Mouse (Mus musculus) A20 (cell line): ENCODE measurements around the gene Ncoa6.
"Not testable (repeated sequence)": the region's sequence is repeated elsewhere in the genome, so short reads cannot be mapped to it uniquely, and the experiment has no call there.

Experiments
- DNase-seq: peaks from one replicate; pipeline ENCODE4 v3.0.0-alpha.2; 2011; ENCODE audit warnings: low read depth, low spot score

Gene Ncoa6

DNA sequence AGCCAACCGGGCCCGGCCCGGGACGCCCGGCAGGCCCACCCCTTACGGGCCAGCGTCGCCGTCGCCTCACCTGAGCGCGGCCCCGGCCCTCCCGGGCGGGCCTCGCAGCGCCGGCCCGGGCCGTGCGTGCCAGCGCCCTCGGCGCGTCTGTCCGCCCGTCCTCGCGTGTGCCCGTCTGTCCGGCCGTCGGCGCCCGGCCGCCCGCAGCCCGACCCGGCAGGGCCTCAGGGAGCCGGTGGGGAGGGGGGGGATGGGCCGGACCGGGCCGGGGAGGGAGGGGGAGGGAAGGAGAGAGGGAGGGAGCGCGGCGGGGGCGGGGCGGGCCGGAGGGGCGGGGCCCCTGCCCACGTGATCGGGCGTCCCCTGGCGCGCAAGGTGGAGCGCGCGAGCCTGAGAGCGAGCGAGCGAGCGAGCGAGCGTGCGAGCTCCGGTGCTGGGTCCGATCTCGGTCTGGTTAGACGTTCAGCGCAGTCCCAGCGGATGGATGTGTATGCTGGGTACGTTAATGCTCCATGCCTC lies at the start of gene Ncoa6:
Ncoa6 (minus strand) TSS at position 325 of the 519 bp plus-strand sequence.
- DNase-seq: peak; percentile 84

DNA sequence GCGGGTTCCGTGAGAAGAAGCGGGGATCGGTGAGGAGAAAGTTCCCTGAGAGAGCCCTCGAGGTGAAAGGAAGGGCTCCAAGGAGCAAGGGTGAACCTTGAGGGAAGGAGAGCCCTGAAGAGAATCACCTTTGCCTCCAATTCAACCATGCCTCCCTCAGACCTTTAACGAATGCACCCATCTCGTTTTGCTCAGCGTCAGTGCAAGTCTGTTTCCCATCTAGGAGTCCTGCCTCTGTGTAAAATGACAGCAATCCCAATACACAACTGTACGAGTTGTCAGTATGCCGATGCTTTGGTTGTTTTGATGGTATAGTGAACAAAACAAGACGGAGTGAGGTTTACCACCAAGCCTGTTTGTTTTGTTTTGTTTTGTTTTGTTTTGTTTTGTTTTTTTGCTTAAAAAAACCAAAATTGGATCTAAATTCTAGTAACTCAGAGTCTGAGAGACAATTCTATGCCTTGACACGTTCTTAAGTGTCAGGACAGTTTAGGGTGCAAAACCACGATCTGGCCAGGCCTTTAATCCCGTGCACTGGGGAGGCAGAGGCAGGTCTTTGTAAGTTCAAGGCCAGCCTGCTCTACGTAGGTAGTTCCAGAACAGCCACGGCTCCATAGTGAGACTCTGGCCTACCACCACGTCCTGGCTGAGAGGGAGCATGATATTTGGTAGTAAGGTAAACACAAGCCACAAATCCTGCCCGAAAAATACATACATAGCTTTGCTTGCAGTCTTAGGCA lies 45.0 kb upstream of the Ncoa6 start:
- no peak for DNase-seq

DNA sequence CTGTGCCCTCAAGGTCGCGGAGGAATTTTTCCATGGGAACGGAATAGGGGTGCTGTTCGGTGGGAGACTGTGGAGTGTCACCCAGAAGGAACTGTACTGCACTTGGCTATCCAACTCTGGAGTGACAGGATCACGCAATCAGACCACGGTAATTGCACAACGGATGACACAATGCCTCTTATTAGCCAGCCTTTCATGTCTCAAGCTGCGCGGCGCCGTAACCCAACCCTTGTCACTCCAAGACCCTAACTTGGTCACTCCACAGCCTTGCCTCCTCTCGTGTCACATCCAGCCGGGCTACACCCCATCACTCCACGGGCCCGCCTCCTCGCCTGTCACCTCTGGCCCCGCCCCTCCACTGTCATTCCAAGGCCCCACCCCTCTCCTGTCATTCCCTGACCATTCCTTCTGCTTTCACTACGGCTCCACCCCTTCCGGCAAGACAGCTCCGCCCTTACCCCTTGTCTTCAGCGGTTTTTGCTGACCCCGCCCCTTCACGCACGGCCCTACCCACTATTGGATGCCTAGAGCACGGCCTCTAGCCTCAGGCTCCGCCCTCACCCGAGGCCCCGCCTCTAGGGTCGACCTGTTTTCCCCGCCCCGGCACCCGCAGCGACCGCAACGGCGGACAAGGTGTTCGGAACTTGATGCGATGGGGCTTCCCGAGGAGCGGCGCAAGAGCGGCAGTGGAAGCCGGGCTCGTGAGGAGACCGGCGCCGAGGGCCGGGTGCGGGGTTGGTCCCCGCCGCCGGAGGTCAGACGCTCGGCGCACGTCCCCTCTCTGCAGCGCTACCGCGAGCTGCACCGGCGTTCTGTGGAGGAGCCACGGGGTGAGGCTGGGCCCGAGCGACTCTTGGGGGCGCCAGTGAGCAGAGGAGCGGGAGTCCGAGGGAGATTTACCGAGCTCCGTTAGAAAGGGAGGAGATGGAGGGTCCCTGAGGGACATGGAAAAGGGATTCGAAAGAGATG lies 44.0 kb upstream of the Ncoa6 start, which contains the start of the genes Acss2 and Ggt7:
Acss2 (plus strand) TSS at position 494 of the 969 bp plus-strand sequence.
Ggt7 (minus strand) TSS at position 783 of the 969 bp plus-strand sequence.
- peak; percentile 99 for DNase-seq

DNA sequence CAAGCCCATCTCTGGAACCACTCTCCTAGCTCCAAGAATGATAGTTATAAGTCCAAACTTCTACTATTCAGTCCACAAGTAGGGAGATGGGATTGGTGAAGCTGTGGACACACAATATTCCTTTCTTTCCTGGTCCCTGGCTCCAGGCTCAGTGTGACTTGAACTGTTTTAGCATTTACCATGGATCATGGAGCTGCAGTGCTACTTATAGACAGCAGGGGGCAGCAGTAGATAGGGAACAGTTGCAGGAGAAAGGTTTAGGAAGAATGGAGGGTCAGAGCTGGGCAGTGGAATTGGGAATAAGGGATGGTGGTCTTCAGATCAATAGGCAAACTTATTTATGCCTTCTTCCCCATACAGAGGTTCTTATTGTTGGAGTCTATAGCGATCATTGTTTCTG lies 42.2 kb upstream of the Ncoa6 start:
- DNase-seq: peak; percentile 39

DNA sequence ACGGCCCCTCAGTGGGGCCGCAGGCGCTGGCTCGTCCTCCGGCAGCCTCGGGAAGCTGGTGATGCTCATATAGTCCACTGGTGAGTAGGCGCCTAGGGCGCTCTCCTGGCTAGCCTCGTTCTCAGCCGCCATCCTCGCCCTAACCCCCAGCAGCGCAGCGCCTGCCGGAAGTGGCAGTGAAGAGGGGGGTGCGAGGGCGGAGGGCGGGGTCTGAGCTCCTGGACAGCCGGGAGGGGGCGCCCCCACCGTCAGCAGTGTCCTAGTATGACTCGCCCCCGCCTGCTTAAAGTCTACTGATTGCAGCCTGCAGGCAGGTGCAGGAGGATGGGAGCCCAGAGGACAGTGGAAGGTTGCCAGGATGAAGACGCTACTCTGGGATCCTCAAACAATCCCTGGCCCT lies 41.0 kb upstream of the Ncoa6 start:
- DNase-seq: peak; percentile 70

DNA sequence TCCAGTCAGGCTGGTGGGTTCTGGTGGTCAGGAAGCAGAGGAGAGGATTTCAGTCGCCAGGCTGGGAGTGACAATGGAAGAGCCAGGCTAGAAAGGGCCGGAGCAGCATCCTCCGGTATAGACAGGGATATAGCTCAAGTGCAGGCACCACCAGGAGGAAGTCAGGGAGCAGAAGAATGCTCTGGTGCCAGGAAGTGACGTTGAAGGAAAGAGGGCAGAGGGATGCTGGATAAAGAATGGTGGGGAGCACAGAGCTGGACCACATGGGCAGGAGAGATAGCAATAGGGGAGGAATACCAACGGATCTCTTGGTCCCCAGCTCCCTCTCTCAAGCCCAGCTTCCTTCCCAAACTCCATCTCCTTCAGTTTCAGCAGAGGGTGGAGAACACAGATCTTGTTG lies 39.8 kb upstream of the Ncoa6 start:
- DNase-seq: no peak

DNA sequence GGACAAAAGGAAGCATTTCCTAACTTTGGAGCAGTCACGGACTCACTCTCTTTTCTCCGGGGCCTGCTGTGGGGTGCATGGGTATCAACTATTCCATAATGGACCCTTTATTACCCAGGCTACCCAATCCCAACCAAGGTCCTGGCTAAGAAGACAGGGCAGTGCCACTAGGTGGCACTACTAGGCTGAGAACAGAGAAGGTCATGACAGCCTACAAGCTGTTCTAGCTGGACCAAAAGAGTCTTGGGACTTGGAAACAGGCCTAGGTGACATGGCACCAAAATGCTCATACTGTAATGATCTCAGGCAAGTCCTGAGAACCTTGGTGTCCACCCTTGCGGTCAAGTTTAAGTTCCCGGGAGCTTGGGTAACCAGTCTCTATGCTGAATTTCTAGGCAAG lies 38.8 kb upstream of the Ncoa6 start:
- peak; percentile 69 for DNase-seq

DNA sequence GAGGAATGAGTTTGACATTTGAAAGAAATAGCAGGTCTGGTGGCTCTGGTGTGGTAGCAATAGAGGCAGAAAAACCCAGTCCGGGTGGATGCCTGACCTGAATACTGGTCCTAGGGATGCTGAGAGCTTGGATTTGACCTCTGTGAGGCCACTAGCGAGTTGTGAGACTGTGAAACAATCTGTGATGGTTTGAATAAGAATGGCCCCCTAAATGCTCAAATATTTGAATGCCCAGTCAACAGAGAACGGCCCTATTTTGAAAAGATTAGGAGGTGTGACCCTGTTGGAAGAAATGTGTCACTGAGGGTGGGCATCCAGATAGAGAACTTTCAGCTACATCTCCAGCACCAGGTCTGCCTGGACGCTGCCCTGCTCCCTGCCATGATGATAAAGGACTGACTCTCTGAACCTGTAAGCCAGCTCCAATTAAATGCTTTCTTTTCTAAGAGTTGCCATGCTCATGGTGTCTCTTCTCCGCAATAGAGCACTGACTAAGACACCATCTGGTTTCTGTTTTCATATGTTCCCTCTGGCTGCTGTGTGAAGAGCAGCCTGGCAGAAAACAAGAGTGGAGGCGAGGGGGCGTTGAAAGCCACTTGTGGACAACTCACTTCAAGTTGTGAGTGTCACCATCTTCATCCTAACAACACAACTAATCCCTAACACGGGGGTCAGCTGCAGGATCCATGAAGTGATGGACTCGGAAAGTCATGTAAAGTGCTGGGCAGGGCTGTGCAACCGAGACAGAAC lies 34.2 kb upstream of the Ncoa6 start:
- no peak for DNase-seq

DNA sequence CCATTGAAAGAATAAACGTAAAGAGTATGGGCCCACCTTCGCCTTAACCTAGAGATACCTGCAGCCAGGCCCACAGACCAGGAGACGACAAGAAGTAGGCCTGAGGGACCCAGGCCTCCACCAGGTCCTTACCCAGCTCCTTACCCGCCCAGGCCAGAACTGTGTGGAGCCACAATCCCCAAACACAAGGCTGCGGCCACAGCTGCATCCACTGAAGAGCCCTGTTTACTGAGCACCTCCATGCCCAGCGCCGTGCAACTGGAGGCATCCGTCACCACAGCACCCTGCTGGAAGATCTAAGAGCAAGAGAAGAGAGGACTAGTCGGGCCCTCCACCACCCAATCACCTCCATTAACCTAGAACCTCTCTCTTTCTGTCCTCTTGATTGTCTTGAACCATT lies 32.1 kb upstream of the Ncoa6 start:
- DNase-seq: no peak

DNA sequence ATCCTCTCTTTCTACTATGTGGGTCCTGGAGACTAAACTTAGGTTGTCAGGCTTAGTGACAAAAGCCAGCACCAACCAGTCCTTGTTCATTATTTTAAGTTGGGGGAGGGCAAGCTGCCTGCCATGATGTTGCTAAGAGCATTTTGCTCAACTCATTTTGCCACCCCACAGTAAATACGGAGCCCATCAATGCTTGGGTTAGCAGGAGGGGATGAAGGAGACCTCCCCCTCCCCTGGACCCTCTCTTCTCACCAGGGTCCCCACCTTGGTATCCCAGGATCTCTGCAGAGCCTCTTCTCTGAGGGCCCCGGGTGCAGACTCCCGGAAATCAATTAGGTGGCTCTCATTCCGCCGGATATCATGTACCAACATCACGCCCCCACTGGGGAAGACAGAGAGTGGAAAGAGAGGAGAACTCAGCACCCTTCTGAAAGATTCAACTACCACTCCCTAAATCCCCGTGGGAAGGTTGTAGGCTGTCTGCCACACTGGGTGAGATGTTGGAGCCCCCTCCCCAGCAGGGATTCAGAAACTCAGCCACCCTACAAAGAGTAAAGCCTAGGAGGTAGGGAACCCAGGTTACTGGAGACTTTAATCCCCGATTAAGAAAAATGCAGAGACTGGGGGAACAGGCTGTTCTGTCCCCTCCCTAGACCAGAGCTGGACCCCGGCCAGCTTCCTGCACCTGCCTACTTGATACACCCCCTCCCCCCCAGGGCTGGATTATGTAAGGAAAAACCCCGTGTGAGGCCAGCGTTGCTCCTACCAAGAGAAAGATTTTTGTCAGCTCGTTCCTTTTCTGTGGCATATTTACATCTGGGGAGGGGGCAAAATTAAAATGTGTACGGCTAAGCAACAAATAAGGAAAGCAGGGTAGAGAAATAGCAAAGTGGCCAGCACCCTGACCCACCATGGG lies 31.0 kb upstream of the Ncoa6 start:
- DNase-seq: no peak

DNA sequence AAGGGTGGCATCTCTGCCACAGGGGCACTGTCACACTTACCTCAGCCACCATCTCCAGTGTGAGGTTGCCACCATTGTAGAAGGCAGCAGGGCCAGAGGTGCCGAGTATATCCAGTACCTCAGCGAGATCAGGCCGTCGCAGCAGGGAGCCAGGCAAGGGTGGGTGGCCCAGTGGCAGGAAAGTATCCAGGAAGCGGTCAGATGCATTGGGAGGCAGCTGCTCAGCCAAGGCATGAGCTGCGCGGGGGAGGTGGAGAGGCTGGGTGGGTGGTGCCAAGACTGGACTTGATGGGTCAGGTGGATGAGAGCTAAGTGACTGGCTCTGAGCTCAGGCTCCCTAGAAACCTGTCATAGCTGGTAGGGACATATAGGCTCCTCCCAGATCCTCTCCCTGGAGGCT lies 28.9 kb upstream of the Ncoa6 start:
- no peak for DNase-seq

DNA sequence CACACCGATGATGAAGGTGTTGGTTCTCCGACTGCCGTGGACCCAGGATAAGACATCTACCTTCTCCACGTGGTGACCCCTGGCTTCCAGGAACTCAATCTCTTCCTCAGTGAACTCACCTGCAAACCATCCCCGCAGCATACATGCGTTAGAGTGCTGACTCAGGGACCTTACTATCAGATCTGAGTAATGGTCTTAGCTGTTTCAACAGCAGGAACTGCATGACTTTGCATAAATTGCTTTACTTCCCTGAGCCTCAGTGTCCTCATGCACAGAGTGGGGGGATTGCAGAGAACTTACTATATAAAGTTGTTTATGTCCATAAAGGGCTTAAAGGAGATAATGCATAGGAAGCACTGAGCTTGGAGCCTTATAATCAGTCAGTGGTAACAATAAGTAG lies 17.3 kb upstream of the Ncoa6 start:
- no peak for DNase-seq

DNA sequence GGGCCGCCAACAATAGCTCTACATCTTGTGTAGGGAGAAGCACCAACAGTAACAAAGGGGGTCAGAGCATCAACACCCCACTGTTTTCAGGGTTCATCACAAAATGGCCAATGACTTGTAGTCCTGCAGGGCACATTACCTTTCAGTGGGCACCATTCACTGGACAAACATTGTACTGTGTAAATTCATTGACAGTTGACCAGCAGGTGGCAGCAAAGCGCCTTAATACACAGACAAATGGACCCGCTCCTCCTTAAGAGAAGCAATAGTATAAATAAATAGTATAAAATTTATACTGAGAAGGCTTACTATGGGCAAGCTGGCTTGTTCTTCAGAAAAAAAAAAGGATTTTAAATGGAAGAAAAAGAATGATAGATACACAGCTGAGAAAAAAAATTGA lies 8.3 kb upstream of the Ncoa6 start:
- DNase-seq: peak; percentile 81

DNA sequence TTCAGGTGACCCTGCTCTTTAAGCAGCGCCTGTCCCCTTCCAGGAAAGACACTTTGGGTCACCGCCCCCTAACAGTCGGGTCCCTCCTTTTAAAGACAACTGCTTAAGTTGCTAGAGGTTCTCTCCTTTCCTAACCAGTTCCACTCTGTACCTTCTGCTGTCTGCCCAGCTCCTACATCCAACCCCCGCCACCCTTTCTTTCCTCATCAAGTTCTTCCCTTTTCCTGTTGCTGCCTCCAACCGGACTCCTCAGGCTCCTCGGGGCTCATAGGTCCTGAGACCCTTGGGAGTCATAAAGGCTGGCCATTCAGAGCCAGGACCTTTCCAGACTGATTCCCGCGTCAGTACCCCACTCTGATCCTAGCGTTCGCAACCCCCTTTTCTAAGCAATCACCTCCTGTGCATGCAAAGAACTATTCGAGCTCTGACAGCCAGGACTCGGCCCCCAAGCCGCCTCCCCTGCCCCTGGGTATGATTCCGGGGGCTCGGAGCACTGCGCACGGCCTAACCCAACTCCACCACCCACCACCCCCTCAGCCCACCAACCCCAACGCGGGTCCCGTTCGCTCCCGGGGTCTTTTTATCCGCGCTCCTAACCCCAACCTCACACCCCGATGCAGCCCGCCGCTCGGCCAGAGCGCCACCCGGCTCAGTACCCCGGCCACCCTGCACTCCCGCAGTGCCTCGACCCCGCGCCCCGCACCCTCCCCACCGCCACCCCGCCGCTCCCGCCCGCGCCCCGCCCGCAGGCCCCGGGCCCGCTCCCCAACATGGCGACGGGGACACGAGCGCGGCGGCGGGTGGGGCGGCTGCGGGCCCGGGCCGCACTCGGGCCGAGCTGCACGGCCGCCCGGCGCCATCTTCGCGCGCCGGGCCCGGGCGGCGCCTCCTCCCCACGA lies 774 bp downstream of the Ncoa6 start:
- DNase-seq: peak; percentile 53

DNA sequence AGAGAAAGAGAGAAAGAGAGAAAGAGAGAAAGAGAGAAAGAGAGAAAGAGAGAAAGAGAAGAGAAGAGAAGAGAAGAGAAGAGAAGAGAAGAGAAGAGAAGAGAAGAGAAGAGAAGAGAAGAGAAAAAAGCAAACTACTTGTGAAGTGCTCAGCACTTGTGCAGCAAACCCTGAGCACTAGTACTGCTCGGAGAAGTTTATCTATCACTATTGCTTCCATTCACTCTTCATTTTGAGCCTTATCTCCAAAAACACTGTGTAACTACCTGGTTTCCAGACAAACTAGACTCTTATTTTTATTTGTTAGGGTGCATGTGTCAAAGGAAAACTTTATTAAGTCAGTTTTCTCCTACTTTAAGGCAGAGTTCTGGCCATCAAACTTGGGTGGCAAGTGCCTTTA lies 6.8 kb downstream of the Ncoa6 start:
- no peak for DNase-seq

DNA sequence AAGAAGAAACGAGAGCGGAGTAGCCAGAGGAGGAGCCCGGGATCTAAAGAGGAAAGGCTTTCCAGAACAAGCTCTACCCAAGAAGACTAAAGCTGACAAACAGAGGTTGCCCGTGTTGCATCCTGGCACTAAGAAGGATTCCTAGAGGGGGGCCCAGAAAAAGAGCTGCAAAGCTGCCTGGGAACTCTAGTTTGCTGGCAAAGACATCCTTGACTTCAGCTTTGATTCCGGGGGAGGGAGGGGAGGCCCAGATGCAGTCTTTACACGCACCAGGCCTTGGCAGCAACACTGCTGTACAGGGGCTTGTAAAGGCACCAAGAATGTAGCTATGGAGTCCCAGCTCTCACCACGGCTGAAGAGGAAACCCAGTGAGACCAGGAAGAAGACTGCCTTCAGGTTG lies 20.1 kb downstream of the Ncoa6 start:
- no peak for DNase-seq

DNA sequence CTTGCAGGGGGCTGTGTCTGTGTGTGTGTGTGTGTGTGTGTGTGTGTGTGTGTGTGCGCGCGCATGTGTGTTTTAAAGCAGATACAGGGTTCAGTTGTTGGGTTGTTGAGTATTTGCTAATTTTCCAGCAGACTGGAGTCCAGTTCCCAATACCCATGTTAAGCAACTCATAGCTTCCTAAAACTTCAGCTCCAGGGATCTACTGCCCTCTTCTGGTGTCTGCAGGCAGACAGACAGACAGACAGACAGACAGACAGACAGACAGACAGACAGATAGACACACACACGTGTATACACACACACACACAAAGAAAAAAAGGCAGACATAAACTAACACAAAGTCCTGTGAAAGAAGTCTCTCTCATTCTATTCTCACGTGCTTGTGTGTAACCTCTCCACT lies 22.4 kb downstream of the Ncoa6 start:
- DNase-seq: no peak

DNA sequence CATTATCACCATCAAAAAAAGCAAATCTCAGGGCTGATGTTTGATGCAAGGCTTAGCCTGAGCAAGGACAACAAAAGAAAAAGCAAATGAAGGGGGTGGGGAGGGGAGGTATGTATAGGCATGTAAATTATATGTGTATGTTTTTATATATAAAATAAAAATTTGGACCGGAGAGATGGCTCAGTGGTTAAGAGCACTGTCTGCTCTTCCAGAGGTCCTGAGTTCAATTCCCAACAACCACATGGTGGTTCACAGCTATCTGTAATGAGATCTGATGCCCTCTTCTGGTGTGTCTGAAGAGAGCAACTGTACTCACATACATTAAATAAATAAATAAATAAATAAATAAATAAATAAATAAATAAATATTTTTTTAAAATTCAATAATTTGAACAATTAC lies 25.8 kb downstream of the Ncoa6 start:
- DNase-seq: not testable (repeated sequence)

DNA sequence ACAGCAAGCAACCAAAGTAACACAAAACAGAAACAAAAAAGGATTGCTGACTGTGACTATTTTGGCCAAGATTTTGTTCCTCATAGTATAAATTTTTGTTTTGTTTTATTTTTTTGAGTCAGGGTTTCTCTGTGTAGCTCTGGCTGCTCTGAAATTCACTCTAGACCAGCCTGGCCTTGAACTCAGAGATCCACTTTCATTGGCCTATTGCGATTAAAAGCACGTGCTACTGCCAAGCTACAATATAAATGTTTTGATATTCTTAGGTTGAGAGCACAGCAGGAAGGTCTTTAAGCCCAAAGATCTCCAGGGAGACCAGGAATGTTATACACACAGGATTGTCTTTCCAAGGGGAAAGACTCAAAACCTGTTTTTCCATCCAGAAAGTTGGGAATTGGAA lies 30.2 kb downstream of the Ncoa6 start:
- DNase-seq: no peak

DNA sequence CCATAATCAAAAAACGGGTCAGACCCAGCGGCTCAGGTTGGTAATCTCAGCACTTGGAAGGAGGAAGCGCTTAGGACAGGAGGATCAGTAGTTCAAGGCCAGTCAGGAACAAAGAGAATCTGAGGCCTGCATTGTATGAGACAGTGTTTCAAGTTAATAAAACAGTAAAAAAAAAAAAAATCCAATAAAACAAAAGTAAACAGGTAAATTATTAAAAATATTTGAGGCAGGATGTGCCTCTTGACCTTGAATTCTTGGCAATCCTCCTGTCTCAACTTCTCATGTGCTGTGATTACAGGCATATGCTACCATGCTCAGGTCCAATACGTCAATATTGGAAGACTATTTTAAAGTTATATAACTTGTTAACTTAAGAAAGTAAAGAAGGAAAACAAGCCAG lies 30.8 kb downstream of the Ncoa6 start:
- no peak for DNase-seq
